Mouse (Mus musculus) natural killer cell, adult 2 months (primary cell): Measurements from ENCODE around the gene Fam131c.

Experiments used
- DNase-seq, 2 experiments: peaks; one replicate each; pipeline ENCODE4 v3.0.0; 2022; ENCODE audit warnings: low spot score in 2 of 2

The Fam131c gene

DNA sequence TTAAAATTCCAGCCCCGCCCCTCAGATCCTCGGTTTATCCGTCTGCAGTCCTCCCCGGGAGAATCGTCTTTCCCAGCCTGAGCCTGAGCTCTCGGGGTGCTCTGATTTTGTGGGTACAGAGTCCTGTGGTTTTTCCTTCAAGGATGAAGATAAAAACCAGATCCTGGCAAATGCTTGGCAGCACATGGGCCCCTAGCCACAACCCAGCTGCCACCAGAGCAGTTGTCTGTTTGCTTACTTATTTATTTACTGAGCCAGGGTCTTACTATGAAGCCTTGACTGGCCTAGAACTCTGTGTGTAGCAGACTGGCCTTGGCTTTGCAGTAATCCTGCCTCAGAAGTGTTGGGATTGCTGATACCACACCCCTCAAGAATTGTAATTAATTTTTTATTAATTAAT is 8.8 kb upstream of the Fam131c start:
- no peak for DNase-seq

DNA sequence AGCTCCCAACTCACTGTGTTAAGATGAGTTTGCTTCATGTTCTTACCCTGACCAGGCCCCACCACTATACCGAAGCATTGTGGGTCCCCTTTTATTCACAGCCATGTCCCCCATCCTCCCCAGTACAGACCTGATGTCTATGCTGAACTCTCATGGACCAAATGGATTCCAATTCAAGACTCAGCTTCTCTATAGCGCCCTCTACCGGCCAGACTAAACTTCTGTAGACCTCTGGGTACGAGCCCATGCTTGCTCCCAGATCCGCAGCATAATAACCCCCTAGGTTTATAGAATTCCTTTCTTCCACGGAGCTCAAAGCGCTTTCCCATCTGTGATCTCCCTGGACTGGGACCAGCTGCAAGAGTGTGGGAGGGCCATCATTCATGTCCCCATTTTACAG is 7.2 kb upstream of the Fam131c start:
- DNase-seq: peak in 1 of 2 experiments; percentile 26

DNA sequence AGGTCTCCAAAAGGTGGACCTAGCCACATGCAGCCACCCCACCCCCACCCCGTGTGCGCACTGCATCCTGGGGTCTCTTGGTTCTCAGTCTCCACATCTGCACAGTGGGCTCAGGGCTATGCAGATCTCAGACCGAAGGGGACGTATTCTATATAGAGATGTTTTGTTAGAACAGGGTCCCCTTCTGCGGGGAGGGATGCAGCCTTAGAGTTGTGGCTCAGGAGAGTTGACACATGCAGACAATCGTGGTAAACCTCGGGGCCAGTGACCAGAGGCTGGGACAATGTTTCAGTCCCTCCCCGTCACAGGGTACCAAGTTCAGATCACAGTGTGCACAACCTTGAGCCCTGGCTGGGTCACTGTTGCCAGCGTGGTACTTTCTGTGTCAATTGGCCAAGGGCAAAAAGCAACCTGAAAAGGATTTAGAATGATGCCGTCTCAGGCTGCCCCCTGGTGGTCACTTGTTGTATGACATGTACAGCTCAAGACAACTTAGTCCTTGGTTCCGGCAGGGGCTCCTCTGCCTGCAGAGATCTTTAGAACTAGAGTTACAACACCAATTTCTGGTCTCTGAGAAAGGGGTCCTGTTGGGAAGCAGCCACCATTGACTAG is 5.0 kb upstream of the Fam131c start:
- DNase-seq: peak; percentile 42 to 69

DNA sequence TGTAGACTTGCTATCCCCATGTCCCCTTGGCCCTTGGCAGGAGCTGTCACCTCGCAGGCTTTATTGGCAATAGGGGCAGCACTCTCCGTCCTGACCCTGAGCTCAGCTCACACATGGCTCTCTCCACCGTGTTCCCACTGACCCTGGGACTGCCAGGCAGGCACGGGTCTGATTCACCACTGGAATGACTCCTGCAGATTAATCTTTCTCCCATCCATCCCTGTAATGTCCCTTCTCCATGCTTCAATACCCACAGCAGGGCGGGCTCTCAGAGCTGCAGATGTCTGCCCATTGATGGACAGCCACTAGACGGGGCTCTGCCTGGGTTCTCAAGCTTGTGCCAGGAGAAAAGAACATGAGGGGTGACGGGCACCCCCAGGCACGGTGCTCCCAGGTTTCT is 2.9 kb upstream of the Fam131c start:
- DNase-seq: no peak

DNA sequence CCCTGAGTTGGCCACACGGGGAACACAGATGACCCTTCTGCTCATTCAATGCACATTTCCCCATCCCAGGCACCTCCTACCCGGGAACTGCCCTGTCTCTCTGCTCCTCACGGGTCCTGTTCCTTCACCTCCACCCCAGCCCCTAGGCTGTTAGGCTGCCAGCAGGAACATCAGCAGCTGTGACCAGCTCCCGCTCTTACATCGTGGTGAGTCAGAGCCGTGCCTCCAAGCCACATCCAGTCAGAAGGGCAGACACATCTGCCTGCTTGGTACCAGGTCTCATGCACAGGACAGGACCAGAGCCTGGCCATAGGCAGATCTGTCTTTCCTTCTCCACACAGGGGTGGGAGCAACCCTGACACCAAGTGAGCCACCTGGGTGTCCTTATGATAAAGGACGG is 2.1 kb upstream of the Fam131c start:
- no peak for DNase-seq

DNA sequence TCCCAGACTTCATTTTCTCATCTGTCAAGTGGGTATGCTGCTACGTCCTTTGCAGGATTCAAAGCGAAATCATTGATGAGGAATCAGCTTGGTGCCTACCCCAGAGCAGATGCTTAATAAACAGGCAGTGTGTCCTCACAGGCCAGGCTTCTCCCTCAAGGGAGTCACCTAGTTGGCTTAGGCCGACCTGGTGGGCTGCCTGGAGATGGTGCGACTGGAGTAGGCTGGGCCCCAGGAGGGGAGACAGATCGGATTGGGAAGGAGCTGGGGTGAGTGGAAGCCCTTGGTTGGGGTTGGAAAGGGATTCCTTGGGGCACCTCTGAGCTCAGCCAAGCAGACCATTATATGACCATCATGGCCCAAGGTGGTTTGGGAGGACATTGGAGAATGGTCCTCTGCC is 4.4 kb downstream of the Fam131c start:
- no peak for DNase-seq

DNA sequence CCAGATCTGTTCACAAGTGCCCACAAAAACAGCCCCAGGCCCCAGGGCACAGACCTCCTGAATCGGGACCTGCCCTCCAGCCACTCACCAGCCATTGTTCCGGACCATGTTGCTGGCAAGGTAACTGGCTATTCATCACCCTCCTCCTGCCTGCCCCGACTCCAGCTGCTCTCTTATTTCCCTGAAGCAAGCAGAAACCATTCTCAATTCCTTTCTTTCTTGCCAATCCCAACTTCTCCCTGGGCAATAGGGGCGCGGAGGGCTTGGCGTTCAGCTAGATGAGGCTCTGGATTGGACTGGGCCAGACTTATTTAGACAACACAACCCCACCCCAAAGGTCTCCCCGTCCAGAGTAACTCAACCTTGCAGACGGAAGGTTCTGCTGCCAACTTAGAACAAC is 11.7 kb downstream of the Fam131c start:
- DNase-seq: no peak

DNA sequence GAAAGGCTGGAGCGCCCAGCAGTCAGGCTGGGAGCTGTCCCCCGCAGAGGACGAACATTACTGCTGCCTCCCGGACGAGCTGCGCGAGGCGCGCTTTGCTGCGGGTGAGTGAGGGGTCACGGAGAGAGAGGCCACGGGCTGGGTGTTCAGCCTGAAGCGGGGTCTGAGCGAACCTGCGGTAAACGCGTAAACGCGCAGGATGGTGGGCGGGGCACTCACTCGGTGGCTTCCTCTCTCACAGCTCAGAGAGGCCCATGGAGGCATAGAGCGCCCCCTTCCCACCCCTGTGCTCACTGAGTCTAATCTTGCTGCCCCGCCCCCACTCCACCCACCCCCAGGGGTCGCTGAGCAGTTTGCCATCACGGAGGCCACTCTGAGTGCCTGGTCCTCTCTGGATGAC is 14.4 kb downstream of the Fam131c start:
- DNase-seq: no peak

DNA sequence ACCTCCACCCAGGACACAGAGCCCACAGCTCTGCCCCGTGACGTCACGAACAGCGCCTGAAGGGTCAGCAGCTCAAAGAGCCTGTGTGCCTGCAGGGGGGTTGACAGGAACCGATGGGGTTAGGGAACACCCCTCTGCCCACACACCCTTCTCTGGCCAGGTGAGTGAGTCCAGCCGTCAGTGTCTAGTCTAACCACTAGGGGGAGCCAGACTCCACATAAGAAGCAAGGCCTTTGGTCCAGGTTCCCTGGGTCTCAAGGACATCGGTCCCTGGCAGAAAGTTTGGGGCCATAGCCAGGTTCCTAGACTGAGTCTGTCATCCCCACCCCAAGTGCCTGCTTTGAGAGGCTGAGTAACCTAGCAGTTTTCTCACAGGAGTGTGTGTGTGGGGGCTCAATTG is 17.3 kb downstream of the Fam131c start:
- peak; percentile 35 to 49 for DNase-seq

DNA sequence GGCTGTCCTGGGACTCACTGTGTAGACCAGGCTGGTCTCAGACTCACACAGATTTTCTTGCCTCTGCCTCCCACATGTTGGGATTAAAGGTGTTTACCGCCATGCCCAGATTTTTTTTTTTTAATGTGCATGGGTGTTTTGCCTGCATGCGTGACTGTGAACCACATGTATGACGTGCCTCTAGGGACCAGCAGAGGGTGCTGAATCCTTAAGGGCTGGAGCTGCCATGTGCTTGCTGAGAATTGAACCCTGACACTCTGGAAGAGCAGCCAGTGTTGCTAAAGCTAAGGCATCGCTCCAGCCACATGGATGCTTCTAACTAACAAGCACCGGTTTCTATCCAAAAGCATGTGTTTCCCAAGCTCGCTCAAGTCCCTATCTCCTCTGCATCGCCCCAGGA is 18.1 kb downstream of the Fam131c start:
- no peak for DNase-seq

DNA sequence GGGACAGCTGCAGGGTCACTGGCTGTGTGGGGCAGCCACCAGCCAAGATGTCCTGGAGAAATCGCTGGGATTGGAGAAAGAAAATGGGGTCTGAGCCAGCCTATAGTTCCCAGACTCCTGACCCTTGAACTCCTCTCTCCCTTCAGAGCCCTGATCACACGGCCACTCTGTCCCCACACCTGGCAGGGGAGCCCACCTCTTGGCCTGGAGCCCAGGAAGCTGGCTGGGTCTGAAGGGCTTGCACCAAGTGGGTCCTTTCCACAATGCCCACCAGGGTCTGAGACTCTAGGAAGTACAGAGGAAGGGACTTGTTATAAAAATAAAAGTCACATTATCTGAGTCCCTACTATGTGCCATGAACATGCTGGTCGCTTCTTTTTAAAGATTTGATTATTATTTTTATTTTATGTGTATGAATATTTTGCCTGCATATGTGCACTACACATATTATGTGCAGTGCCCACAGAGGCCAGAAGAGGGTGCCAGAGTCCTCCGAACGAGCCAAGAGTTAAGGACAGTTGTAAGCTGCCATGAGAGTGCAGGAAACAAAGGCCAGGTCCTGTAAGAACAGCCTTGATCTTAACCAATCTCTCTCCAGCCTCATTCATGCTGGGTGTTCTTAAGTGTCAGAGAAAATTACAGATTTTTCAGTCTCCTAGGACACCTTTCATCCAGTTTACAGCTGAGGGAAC is 19.2 kb downstream of the Fam131c start:
- peak; percentile 48 to 64 for DNase-seq

DNA sequence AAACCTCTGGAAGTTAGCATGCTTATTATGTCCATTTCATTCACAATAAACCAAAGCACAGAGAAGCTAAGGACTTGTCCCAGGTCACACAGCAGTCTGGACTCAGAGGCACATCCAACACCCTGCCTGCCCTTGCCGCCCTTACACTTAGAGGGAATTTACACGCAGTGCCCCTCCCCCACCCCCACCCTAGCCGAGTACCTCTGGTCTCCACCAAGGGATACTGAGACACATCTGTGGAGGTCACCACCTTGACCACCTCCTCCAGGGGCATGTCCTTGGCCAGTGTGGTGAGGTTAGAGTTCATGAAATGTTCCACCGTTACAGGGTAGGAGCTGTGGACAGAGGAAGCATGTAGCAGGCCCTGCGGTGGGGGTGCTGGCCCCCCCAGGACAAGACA is 19.9 kb downstream of the Fam131c start:
- no peak for DNase-seq

DNA sequence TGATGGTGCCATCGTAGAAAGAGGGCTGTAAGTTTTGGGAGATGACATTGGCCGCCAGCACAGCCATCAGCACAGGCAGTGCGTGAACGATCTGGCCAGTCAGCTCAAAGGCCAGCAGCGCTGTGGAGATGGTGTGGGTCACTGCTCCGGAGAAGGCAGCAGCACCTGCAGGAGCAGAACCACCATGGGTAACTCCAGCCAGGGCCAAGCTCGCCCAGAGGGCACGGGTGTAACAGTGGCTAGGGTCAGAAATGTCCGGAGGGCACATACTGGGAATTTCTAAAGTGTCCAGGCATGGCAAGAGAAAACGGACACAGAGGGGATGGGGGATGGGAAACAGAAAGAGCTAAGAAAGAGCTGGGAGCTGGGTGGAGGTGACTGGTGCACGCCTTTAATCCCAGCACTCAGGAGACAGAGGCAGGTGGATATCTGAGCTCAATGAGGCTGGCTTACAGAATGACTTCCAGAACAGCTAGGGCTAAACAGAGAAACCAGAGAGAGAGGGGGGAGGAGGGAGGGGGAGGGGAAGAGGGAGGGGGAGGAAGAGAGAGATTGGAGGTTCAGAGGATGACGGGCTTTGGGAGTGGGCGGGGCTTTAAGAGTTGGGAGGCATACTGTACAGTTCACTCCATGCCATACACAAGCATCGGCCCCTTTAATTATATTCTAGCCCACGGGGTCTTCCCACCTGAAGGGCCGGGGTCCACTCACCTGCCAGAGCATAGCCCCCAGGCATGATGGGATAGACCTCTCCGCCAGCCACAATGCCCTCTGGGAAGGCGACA is 21.5 kb downstream of the Fam131c start:
- DNase-seq: no peak

DNA sequence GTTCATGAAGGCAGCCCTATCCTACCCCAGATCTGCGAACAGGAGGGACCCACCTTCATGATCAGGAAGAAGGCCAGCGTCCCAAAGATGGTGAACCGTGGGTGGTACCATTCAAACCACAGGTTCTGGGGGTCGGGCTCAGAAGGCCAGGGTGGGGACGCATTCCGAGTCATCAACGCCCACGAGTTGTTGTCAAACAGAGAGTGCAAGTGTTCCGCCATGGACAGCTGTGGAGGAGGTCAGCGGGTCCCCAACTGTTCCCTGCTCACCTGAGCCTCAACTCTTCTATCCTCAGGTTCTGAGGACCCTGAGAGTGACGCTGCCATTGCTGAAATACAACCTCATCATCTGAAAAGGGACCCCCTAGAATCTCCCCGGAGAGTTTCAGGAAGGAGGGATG is 23.3 kb downstream of the Fam131c start:
- DNase-seq: no peak

DNA sequence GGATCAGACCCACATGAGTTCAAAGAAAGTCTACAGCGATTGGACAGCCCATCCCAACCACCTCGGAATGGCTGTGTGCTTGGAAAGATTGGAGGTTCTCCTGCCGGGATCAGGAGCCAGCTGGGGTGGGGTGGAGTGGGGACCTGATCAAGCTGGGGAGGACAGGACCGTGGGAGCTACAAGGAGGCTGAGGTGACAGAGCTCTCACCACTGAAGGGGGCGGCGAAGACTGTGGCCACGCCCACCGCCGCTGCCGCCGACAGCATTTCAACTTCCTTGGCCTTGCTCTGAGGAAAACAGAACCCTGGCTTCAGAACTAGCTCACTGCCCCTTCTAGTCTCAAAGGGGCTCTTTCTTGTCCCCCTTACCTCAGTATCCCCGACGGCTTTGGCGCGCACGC is 26.7 kb downstream of the Fam131c start:
- DNase-seq: no peak

DNA sequence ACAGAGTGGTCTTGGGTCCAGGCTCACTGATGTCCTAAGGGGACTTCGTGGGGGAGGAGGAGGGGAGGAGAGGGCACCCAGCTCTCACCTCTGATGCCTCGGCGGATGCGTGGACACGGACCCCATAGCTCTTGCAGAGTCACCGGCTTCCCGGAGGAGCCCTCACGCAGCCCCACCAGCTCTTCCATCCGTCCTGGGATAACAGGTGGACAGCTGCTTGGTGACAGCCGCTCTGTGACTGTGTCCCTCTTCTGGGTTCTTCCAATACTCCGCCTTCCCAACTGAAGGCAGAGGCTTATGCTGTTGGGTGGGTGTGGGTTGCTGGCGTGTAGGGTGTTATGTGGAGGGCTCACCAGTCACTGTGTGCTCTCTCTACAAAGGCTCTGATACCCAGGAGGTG is 29.8 kb downstream of the Fam131c start:
- DNase-seq: no peak

DNA sequence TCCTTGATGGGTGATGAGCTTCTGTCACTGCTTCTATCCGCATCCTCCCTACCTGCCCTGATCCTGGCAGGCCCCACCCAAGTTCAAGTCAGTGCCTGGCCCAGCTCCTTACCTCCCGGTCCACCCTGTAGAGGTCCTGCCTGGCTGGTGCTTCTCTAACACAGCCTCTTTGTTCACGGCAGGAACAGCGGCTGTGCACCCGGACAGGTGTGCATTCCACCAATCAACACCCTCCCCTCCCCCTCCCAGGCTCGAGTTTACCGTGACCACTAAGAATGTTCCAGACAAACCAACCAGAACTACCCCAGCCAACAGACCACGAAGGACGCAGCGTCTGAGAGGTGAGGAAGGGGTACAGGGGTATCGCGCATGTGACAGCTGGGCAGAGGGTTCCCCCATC is 30.5 kb downstream of the Fam131c start, which contains the start of gene Clcnka:
Gene Clcnka (minus strand): TSS at position 180 of the 400 bp plus-strand sequence.
- no peak for DNase-seq

DNA sequence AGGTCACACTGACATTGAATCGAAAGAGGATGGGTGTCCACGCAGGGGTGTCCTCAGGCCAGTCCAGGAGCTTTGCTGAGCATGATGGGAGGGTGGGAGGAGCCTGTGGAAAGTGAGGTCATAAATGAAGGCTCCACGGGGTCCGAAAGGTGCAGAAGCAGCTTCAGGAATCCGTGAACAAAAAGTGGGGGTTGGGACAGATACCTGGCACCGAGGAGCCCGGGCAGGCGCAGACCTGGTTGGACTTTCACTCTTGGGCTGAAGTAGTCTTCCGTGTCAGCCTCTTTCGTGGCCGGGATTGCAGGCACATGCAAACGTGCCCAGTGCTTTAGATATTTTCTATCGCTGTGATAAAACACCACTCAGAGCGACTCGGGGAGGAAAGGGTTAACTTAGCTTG is 32.2 kb downstream of the Fam131c start:
- DNase-seq: no peak

DNA sequence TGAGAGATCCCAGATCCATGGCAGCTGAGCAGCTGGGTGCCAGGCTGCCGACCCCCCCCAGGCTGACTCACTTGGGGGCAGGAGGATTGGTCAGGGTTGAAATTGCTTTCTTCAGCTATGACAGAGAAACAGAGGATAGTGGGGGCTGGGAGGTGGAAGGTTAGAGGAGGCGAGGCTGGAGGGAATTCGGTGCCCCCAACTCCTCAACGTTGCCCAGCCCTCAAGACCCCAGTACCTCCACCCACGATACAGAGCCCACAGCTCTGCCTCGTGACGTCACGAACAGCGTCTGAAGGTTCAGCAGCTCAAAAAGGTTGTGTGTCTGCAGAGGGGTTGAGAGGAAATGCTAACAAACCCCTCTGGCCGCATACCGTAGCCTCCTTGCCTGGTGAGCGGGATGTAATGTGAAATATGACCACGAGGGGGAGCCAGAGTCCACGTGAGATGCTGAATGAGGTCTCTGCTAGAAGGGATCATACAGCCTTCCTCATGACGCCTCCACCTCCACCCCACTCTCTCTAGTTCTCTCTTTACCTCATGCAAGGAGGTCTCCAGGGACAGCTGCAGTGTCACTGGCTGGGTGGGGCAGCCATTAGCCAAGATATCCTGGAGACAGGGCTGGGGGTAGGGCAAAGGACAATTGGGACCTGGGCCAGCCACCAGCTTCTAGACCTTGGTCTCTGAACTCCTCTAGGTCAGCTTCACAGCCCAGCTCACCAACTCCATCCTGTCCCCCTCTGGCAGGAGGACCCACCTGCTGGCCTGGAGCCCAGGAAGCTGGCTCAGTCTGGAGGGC is 36.7 kb downstream of the Fam131c start:
- peak; percentile 74 to 88 for DNase-seq

DNA sequence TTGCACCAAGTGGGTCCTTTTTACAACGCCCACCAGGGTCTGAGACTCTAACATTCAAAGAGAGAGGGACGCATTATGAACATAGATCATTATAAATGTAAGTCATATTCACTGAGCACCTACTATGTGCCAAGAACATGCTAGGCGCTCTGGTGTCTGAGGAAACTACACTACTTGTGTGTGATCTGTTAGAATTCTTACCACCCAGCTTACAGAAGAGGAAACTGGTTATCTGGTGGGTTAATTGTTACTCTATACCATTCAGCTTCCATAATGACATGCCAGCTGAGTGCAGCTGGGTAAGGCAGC is 37.2 kb downstream of the Fam131c start:
- DNase-seq: no peak

DNA sequence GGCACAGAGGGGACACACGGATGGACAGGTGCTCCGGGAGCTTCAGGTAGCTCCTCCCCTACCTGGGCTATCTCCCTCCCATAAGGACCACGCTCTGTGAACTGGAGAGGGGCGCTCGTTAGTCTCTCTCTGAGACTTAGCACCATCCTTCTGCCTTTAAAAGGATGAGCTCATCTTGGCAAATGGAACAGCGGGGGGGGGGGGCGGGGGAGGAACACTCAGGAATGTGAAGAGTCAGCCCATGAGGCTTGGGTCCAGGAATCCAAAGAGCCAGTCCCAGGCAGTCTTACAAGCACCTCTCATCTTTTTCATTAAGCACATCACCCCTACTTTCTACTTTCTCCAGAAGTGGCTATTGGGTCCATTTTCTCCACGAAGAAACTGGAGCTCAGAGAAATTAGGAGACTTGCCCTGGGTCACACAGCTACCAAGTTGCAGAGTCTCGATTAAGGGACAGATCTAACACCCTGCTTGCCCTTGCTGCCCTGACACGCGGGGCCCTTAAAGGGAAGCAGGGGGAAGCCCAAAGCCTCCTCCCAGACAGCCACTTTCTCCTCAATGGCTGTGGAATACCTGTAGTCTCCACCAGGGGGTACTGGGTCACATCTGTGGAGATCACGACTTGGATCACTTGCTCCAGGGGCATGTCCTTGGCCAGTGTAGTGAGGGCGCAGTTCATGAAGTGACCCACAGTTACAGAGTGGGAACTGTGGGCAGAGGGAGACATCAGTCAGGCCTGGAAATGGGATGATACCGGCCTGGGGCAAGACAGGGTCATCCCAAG is 38.7 kb downstream of the Fam131c start:
- peak in 1 of 2 experiments; percentile 52 for DNase-seq

DNA sequence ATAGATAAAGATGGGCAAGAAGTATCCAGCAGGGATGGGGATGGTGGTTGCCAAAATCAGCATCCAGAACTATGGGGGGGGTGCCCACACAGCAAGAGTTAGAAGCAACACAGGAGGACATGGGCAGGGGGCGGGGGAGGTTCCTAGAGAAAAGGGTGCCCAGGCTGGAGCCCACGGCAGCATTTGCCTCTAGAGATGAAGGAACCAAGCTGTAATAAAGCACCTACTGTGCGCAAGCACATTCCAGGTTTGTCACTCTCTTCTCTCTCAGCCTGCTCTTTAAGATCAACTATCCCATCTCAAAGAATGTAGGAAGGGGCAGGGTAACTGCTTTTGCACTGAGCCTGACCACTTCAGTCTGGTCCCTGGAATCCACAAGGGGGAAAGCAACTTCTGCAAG is 40.6 kb downstream of the Fam131c start:
- DNase-seq: no peak
